Mouse (Mus musculus) inflammation-experienced regulatory T-cells, adult 6 months (primary cell): Measurements from ENCODE around the gene Gm21188. TPM values are rescaled to one million over a fixed set of nuclear protein-coding genes. Genes with fewer than 3 reads are reported as not detected.
A peak's percentile ranks its signal among the peaks of the same experiment; 100 is the strongest.
"Not testable (repeated sequence)": the region's sequence is repeated elsewhere in the genome, so short reads cannot be mapped to it uniquely, and the experiment has no call there.

Experiments
- ATAC-seq: one replicate; pipeline ENCODE4 v1.8.0; 2017
- polyA plus RNA-seq, 3 experiments: library from polyadenylated mRNA; unstranded; fragments of 100-300 nt; shearing (Covaris generic); gene quantifications; one replicate each; pipeline ENCODE4 v1.2.1; 2017

Gm21188 gene
- under 1 TPM in 2 of 3 experiments, not detected in 1; 0.21 to 0.87 TPM for polyA plus RNA-seq

- not testable (repeated sequence) for ATAC-seq
Measured at GRCm38 (mm10) chr13:120052085-120052484, at the start of gene Gm21188. Gm21188 (minus strand) TSS chr13:120052194.

GRCm38 (mm10) chr13:120099327-120099726, 47.3 kb upstream of the Gm21188 start:
- peak; percentile 52 for ATAC-seq

GRCm38 (mm10) chr13:120096938-120097256, 44.9 kb upstream of the Gm21188 start:
- ATAC-seq, result not testable (repeated sequence)

GRCm38 (mm10) chr13:120096241-120096937, 44.4 kb upstream of the Gm21188 start:
- peak; percentile 54 for ATAC-seq

- ATAC-seq, result peak; percentile 57
Measured at GRCm38 (mm10) chr13:120092950-120093349, 41.0 kb upstream of the Gm21188 start.

GRCm38 (mm10) chr13:120079644-120080043, 27.6 kb upstream of the Gm21188 start:
- ATAC-seq, result not testable (repeated sequence)

- not testable (repeated sequence) for ATAC-seq
Measured at GRCm38 (mm10) chr13:120070878-120071277, 18.9 kb upstream of the Gm21188 start.

GRCm38 (mm10) chr13:120070012-120070598, 18.1 kb upstream of the Gm21188 start:
- ATAC-seq, result peak; percentile 32

GRCm38 (mm10) chr13:120063439-120064089, 11.6 kb upstream of the Gm21188 start:
- not testable (repeated sequence) for ATAC-seq

- not testable (repeated sequence) for ATAC-seq
Measured at GRCm38 (mm10) chr13:120062903-120063302, 10.9 kb upstream of the Gm21188 start.

- not testable (repeated sequence) for ATAC-seq
Measured at GRCm38 (mm10) chr13:120048608-120049007, 3.4 kb downstream of the Gm21188 start.

- not testable (repeated sequence) for ATAC-seq
Measured at GRCm38 (mm10) chr13:120048186-120048585, 3.8 kb downstream of the Gm21188 start.

- ATAC-seq, result not testable (repeated sequence)
Measured at GRCm38 (mm10) chr13:120046422-120047209, 5.4 kb downstream of the Gm21188 start.

GRCm38 (mm10) chr13:120041145-120041544, 10.8 kb downstream of the Gm21188 start:
- ATAC-seq, result peak; percentile 52

- not testable (repeated sequence) for ATAC-seq
Measured at GRCm38 (mm10) chr13:120037881-120038280, 14.1 kb downstream of the Gm21188 start.

GRCm38 (mm10) chr13:120036577-120037115, 15.3 kb downstream of the Gm21188 start:
- ATAC-seq, result not testable (repeated sequence)

GRCm38 (mm10) chr13:120035151-120035550, 16.8 kb downstream of the Gm21188 start:
- not testable (repeated sequence) for ATAC-seq

- not testable (repeated sequence) for ATAC-seq
Measured at GRCm38 (mm10) chr13:120034637-120035036, 17.4 kb downstream of the Gm21188 start.

GRCm38 (mm10) chr13:120033516-120034190, 18.3 kb downstream of the Gm21188 start:
- ATAC-seq, result not testable (repeated sequence)

GRCm38 (mm10) chr13:120031676-120032075, 20.3 kb downstream of the Gm21188 start:
- not testable (repeated sequence) for ATAC-seq

GRCm38 (mm10) chr13:120027368-120027767, 24.6 kb downstream of the Gm21188 start:
- ATAC-seq, result not testable (repeated sequence)

GRCm38 (mm10) chr13:120026911-120027310, 25.1 kb downstream of the Gm21188 start, which contains the start of gene Gm36079:
Gm36079 (minus strand) TSS chr13:120027011.
- ATAC-seq, result not testable (repeated sequence)
